Mouse (Mus musculus) liver, postnatal 0 days (tissue): ENCODE data around the gene Sez6.

Experiments
- CTCF ChIP-seq: sonication (generic); IDR thresholded peaks from 2 replicates; pipeline ENCODE4 v1.5.1; 2016; ENCODE audit warnings: antibody characterized with exemption, low read depth
- EP300 ChIP-seq: IDR thresholded peaks from 2 replicates; pipeline ENCODE4 v1.6.1; 2016; ENCODE audit warnings: antibody characterized with exemption, low read depth, mild to moderate bottlenecking

GRCm38 (mm10) chr11:77960898-77961297 lies 30.3 kb downstream of the Sez6 start:
- TF ChIP-seq CTCF = no peak
- no peak for TF ChIP-seq EP300
